Mouse (Mus musculus): ENCODE results near the gene Gpr34.

Gene Gpr34

DNA sequence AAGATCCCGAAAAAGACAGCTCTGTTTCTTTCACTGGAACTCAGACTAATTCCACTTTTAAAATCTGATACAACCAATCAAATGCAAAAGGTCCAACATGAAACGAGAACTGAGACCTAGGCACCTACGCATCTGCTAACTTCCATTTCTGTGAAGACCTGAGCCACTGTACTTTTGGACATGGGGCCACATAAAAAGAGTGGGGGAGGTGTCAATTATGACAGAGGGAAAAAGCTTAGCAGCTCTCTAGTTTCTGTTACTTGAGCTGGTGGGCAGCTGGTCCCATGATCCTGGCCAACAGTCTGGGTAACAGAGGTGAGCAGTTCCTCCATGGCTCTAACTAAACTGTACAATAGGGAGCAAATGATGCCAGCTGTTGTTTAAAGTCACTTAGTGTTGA lies 41.1 kb downstream of the Gpr34 start:
- no peak for DNase-seq

DNA sequence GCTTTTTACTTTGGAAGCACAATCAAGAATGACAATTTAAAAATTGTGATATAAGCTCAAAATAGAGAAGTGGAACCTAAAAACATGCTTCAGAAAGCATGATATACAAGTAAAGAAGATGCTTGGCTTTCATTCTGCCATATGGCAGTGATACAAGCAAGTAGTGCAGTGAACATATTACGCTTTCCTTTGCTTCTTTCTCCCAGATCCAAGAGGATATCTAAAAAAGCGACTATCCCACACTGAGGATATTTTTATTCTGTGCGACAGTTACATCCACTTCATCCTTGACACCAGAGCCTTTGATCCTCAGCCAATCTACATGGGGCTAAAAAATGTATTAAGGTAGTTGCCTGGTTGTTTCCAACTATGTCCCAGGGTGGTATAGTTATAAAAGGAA lies 49.9 kb downstream of the Gpr34 start:
- no peak for DNase-seq

DNA sequence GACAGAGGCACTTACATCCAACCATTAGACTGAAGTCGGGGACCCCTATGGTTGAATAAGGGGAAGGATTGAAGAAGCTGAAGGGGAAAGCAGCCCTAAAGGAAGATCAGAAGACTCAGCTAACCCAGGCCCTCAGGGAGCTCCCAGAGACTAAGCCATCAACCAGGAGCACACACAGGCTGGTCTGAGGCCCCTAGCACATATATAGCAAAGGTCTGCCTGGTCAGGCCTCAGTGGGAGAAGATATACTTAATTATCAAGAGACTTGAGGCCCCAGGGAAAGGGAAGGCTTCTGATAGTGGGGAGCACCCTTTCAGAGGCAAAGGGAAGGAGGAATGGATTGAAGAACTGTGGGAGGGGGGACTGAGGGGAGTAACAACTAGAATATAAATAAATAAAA lies 54.7 kb downstream of the Gpr34 start:
- no peak for DNase-seq

DNA sequence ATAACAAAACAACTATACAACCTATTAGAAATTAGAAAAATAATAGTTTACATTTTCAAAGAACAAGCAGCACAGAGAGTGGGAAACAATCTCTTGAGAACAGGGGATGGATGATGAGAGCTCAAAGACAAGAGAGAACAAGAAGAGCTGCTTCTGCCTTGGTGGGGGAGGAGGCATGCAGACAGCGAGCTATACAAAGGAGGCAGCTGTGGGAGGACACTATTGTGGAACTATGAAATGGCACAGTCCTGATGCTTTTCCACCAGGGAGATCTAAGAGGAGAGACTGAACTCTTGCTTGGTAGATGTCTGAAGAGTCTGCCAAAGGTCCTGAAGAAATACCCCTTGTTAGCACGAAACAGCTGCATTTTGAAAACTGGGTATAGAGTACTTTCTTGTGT lies 56.5 kb downstream of the Gpr34 start:
- DNase-seq, result no peak

Data from lung, adult 18-20 months (tissue).